Mouse (Mus musculus) fat pad, adult 2 months (tissue): ENCODE measurements around the gene Hoxc9.

Source experiments
- DNase-seq: peaks from one replicate; pipeline ENCODE4 v3.0.0-alpha.2; 2011; ENCODE audit warnings: low read depth, low spot score; ENCODE audit errors: extremely low read depth

The Hoxc9 gene

DNA sequence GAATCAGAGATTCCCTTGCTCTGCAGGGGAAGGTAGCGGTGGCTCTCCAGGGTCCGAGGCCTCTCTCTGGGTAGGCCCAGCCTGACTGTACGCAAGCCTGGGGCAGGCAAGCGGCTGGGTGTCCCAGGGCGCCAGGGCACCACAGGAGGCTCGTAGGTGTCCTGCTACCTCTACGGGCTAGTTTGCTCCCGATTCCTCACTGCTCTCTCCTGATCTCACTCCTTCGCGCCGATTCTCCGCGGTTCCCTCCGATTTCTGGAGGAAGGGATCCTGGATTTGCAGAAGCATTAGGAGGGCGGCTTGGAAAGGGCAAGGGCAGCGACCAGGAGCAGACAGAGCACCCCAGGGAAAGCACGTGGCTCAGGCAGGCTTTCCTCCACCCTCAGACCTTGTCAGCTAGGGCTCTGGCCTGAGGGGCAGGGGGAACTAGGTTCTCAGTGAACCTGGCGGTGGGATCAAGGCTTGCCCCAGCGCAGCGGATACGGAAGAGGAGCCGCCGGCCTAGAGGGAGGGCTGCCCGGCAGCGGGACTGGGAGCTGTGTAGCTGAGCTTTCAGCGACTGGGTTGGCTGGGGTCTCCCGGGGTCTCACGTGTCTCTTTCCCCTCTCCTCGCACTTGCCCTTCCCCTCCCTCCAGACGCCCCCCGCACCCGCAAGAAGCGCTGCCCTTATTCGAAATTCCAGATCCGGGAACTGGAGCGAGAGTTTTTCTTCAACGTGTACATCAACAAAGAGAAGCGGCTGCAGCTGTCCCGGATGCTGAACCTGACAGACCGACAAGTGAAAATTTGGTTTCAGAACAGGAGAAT, 20.2 kb upstream of the Hoxc9 start:
- DNase-seq = no peak

DNA sequence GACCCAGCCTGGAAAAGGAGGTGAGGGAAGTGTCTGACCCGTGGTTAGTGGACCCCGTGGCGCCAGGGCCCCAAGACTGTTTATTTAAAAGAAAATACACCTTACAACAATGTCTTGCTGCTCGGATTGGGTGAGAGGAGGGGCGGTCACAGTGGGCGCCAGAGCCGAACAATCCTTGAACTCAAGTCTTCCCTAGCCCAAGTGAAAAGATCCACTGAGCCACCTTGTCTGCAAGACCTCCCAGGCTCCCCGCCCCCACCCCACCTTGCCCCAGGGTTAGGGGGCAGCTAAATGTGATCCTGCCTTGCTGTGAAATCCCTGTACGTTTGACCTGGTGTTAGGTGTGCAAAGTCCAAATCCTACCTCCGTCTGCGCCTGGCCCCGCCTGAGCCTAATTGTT, 19.3 kb upstream of the Hoxc9 start:
- no peak for DNase-seq

DNA sequence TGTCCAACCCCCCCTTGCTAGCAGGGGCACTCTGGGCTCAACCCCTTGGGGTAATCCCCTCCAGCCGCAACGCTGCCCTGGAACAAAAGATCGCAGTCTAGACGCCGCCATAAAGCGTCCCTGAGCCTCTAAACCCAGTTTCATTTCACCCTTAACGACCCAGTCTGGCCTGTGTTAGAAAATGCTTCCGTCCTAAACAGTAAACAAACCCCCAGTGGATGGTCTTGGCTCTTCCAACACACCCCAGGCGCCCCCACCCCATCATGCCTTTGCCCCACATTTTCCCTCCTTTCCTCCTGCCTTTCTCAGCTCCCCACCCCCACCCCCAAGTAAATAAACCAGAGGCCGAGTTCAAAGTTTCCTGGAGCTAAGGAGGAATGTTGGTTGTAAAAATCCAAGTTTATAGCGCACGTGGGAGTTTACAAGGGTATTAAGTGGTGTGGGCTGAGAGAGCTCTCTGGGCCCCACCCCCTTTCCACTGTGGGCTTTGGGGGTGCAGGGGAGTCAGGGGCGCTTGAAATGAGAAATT, 16.5 kb upstream of the Hoxc9 start:
- DNase-seq = no peak

DNA sequence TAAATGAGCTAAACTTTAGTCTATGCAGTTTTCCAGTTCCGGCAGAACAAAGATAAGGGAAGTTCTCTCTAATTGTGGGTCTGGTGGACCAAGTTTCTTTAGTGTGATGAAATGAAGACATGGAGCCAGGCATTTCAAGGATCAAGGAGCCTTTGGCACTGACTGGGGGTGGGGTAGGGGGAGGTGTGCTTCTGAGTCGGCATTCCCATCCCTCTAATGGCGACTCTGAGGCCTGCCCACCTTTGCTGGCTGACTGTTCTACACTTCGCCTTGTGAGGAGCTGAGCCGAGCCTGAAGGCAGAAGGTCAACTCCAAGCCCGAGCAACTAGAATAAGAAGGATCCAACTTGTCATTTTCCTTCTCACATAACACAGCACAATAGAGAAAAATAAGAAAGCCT, 14.5 kb upstream of the Hoxc9 start:
- DNase-seq = no peak

DNA sequence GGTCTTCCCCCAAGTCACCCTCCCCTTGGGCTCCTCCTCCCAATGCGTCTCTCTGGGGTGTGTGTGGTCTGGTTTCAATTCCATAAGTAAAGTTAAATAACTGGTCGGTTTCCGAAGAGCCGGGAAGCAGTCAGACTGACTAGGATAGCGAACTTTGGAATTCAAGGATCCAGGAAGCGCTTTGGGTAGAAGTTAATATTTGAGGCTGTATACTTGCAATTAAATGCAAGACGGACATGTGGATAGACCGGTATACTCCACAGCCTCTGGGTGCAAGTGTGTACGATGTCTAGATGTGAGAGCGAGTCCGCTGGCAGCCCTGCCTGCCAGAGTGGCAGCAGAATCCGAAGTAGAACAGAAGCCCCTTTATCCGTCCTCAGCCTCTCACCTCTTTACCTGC, 13.7 kb upstream of the Hoxc9 start:
- no peak for DNase-seq

DNA sequence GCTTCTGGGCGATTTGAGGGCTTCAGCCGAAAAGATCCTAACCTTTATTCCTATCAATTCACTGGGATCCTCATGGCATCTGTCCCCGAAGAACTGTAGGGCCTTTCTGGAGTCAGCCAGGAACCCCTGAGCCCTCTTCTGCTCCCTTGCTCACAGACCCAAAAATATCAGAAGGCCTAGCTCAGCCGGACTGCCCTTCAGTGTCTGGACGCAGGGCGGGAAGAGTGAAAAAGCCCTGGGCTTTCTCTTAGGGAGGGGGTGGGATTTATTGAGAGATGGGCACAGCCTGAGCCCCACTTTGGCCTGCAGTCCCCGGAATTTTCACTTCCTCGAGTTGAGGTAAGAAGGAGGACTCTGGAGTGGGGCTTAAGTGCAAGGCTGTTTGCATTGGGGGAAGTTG, 13.0 kb upstream of the Hoxc9 start:
- no peak for DNase-seq

DNA sequence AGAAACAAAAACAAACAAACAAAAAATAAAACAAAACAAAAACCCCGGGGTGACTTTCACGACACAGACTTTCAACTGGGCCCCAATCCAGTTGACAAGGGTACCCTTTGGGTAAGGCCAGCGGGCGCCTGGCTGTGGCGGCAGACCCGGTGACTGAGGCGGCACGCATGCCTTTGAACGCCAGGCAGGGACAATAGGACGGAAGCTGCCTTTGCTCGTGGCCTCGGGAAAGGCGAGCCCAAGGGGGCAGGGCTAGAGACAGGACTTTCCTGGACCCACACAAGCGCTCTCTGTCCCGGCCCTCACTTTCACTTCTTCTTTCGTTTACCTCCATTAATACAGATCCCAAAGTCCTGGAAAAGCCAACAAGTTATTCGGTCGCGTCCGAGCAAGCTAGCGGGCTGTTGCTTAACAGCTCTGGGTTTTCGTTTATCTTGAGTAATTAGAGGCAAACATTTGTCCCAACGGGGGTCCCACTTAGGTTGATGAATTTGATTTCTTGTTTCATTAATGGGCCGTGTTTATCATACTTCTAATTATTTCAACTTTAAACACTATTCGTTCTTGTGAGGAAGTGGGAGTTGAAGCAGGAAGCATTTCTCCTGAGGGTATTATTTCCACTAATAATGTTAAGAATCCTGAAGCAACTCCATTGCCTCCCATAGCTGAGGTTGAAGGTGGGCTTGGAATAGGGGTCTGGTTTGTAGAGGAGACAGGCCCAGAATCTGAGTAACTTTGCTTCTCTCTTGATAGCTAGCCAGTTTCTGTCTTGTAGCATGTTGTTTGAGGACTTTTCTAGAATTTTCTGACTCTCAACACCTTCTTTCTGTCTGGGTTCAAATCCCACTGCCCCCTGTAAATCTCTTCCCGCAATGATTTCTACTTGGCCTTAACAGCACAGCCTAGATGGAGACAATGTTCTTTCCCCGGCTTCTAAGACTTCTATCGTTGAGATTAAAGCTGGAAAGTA, 12.3 kb upstream of the Hoxc9 start:
- DNase-seq = no peak

DNA sequence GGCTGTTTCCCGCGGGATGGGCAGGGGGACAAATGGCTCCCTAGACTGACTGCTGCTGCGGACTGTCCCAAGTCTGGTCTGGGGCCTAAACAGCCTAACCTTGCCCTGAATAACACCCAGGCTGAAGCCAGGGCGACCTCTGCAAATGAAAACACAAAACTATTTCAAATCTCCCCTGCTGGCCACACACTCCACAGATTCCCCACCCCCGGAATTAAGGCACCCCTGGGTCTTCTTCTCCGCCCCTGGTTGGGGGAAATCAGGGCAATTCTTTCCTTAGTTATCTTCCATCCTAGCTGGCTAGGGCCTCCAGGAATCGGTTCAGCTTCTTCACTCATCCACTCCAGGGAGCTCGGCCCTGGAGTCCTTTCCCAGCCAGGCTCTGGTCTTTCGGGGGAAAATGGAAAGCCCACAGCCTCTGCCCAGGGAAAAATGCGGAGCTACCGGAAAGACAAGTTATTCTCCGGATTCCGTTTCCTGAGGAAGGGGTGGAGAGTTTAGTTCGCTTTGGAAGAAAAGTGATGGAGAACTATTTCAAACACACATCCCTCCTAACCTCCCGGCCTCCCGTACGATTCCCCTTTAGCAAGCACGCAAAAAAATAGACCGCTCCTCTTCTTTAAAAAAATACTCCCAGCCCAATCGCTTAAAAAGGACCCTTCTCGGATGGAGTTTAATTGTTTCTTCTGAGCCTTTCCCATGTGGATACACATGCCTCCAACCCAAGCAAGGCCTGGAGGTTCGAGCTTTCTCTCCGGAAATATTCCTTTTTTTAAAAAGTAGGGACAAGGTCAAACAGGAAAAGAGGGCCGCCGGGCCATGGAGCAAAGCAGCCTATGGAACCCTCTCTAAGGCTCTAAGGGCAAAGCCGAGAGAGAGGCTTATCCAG, 11.0 kb upstream of the Hoxc9 start:
- no peak for DNase-seq

DNA sequence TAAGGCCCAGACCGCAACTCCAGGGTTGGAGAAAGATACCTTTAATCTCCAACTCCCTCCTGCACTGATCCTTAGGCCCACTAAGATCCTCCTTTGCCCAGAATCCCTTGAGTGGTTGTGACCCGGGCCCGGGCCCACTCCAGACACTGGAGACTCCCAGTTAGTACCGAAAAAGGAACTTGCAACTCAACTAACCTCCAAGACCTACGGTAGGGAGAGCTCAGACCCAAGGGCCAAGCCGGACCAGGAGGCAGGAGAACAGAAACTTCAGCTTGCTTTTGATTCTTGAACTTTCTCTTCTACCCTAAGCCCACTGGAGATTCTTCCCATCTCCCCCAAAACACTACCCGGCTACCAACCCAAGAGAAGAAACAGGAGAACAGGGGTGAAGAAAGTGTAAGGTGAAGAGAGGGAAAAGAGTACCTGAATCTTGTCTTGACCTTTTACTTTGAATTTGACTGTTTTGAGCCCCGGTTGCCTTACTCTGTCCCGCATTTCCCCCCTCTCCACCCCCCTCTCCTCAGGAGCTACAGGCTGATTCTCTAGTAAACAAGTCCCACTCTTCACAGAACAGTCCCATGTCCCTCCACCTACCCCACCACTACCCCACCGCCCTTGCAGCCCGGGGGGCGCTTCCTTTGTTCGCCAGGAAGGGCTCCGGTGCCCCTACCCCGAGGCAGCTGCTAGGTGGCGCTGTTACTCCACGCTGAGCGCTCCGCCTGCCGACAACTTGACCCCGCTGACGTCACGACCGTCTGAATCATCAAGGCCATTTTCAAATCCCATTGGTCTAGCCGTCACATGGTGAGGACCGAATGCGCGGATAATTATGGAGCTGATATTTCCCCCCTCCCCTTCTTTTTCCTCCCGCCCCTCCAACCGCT, 10.1 kb upstream of the Hoxc9 start:
- DNase-seq = no peak

DNA sequence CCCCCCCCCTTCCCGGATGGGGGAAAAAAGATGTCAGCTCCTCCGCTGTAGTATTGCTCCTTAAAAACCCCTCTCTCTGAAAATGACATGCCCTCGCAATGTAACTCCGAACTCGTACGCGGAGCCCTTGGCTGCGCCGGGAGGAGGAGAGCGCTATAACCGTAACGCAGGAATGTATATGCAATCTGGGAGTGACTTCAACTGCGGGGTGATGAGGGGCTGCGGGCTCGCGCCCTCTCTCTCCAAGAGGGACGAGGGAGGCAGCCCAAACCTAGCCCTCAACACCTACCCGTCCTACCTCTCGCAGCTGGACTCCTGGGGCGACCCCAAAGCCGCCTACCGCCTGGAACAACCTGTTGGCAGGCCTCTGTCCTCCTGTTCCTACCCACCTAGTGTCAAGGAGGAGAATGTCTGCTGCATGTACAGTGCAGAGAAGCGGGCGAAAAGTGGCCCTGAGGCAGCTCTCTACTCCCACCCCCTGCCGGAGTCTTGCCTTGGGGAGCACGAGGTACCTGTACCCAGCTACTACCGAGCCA, 9.4 kb upstream of the Hoxc9 start, which contains the start of gene Hoxc10:
Gene Hoxc10, plus strand, starts transcription at position 21 of the 536 bp plus-strand sequence.
- DNase-seq = no peak

DNA sequence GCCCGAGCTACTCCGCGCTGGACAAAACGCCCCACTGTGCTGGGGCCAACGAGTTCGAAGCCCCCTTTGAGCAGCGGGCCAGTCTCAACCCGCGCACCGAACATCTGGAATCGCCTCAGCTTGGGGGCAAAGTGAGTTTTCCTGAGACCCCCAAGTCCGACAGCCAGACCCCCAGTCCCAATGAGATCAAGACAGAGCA, 9.0 kb upstream of the Hoxc9 start, which contains the start of gene Hoxc5:
Gene Hoxc5, plus strand, starts transcription at position 132 of the 199 bp plus-strand sequence.
- DNase-seq = no peak

DNA sequence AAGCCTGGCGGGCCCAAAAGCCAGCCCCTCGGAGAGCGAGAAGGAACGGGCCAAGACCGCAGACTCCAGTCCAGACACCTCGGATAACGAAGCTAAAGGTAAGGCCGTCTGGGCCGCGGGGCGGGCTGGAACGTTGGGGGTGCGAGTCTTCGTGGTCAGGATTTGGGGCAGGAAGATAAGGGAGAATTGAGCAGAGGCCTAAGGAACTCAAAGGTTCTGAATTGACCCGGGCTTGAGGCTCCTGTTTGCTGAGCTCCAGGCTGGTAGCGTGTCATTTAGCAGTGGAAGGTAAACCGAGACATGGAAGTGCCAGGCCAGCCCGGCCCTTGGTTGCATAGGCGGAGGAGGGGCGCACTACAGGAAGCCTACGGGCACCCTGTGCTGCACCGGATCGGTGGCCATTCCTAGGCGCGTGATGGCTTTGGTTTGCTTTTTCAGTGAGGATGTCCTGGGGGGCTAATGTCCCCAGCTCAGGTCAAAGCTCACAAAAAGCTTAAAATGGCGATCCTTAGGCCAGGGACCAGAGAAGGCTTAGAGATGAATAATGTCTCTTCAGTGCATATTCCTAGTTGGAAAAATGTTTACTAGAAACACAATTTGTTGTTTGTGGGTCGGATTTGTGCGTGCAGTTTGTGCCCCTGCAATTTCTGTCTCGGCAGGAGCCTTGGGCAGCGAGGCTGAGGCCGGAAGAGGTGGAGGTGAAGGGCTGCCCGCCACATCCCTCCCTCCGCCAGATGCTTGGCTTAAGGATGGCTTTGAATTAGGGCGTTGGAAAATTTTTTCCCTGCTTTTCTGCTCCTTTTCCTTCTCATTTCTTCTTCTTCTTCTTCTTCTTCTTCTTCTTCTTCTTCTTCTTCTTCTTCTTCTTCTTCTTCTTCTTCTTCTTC, 8.5 kb upstream of the Hoxc9 start:
- DNase-seq = no peak

DNA sequence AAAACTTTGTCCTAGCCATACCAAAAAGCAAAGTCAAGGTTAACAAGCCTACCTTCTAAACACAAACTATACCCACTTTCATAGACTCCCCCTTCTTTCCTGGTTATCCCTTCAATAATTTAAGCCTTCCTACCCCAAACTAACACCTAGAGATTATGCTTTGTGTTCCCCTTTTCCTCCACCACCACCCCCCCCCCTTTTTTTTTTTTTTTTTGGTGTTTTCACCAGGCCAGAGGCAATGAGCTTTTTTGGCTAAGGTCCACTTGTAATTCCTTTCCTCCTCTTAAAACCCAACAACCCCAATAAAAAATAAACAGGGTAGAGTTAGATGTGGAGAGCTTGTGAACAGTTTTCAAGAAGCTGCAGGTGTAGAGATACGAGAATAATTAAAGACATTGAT, 6.9 kb upstream of the Hoxc9 start:
- DNase-seq = no peak

DNA sequence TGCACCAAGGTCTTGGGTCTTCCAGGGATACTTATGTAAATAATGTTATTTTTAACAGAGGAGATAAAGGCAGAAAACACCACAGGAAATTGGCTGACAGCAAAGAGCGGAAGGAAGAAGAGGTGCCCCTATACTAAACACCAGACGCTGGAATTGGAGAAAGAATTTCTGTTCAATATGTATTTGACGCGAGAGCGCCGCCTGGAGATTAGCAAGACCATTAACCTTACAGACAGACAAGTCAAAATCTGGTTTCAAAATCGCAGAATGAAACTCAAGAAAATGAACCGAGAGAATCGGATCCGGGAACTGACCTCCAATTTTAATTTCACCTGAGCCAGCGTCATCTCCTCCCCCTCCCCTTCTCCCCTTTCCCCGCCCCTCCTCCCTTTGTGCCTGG, 5.5 kb upstream of the Hoxc9 start:
- no peak for DNase-seq

DNA sequence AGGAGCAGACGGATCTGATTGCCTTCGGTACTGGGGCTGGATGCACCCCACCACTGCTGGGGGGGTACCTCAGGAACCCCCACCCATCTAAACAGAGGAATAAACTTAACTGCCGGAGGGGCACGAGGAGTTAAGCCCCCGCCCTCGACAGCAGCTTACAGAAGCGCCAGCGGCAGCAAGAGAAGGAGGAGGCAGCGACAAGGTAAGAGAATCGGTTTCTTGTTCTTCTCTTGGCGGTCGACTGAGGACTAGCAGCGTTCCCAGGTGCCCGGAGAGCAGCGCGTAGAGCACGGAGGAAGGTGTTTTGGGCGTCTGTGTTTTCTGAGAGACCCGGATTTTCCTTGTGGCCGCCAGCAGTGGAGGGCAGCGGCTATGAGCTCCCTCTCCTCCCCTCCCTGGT, 4.0 kb upstream of the Hoxc9 start:
- no peak for DNase-seq

DNA sequence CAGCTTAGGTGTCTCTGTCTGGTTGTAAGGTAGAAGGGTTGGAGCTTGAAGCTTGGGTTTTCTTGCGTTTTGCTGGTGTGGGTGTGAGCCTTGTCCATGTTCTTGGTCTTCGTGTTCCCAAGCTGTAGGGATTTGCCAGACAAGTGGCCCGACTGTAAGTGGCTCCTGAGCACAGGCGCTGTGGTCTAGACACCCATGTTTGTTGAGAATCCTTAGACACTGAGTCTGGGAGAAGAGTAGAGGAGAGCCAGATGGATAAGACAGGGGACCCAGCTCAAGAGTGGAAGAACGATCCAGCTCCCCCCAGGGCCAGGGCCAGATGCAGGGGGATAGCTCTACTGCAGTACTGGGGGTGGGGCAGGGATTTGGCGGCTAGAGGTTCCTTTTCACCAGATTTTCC, 3.5 kb upstream of the Hoxc9 start:
- DNase-seq = no peak

DNA sequence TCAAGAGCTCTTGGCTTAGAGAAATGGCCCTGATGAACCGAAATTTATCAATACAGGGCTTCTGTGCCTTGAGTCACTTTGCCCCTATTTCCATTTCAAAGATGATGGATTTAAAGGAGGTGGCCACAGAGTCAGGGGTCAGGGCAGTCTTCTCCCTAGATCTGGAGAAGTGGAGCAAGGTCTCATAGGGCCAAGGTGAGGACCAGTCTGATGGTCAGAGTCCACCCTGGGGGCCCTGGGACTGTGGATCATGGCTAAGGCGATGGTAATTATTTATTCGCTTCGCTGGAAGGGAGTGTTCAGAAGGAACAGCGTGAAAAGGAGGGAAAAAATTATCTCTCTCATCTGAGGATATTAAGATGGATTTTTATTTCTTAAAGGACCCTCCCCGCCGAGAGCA, 1.2 kb upstream of the Hoxc9 start:
- DNase-seq = no peak

DNA sequence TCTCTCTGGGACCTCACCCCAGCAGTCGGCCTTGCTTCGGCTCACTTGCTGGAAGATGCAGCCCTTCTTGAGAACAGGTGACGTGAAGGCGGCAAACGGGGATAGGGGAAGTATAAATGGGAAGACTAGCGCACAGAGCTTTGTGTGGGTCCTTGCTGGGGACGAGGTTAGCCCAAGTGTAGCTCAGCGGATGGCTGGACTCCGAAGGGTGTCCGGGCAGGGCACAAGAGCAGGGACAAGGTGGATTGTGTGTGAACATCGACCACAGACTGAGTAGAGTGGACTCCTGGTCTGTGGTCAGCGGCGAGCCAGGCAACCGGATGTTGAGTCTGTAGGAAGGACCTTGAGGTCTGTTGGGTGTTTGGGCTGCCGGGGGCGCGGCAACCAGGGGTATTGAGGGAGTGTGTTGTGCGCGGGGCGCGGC, 539 bp upstream of the Hoxc9 start:
- no peak for DNase-seq
